Mouse (Mus musculus) layer of hippocampus, adult 9-10 months (tissue): Measurements from ENCODE around the gene Galnt5.
A peak's percentile ranks its signal among the peaks of the same experiment; 100 is the strongest.

Experiments
- DNase-seq: peaks from one replicate; pipeline ENCODE4 v3.0.0; 2022; ENCODE audit warnings: low spot score

Gene Galnt5

DNA sequence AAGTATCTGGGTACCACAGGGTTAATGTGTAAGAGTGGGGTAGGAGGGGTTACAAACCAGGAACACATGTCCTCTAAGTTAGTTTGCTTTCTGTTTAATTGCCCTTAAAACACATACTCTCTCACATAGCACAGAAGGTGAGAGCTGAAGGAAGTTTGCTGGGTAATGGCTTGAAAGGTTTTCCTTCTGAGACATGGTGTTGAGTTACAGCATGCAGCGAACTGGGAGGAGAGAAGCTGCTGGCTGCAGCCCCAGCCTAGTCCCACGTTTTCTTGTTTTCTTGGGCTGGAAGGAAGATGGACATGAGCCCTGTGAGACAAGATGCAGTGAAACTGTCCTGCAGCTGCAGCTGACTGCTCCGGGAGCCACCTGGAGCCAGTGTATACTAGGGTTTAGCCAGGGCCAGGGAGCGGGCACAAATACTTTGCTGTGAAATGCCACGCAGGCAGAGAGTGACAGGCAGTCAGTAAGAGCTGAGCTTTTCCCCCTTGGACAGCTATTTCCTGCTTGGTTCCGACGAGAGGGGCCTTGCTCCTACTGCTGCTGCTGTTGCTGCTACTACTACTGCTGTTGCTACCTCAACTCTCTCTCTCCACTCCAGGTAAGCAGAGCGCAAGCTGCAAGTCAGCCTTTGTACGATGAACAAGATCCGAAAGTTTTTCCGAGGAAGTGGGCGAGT is at the start of gene Galnt5:
Gene Galnt5, plus strand, starts transcription at position 133 of the 679 bp plus-strand sequence.
- no peak for DNase-seq

DNA sequence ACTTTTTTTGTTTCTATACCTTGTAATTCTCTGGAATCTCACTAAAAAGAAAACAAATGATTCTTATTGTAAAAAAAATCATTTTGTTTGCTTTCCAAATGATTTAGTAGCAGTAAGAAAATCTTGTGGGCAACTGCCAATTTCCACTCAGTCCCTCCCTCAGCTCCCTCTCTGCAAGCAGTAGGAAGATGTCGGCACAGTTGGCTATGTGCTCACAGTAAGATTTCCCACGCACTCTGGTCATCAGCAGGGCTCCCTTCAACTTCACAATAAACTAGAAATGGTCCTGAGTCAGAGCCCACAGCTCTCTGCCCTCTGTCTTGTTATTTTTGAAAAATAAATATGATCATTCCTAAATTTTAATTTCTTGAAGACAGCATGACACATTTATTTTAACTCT is 46.1 kb upstream of the Galnt5 start:
- no peak for DNase-seq

DNA sequence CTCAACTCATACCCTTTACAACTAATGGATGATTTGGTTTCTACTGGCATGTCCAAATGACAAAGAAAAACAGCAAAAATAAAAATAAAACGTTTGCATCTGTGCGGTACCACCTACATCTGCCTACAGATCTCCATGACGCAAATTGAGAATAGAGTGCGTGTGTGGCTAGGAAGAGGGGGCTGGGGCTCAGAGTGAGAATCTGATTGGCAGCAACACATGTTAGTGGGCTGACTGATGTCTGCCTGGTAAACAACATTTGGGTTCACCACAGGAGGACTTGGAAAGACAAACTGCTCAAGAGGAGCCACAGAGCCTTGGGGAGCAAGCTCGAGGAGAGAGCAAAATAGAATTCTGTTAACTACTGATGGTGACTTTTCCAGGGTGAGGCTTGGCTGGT is 36.9 kb upstream of the Galnt5 start:
- DNase-seq: no peak

DNA sequence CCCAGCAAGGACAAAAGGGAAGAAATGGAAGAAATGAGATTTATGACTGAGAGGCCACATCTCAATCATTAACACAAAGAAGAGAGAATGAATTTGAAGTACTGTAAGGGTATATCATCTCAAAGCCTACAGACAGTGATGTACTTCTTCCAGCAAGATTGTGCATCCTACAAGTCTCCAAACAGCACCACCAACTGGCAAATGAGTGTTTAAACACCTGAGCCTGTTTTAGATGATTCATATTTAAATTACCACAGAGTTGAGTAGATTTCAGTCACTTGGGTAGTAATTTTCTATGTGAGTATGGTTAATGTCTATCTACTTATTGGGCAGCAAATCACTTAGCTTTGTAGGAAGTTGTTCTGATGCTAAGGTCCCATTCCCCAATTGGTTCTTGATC is 15.4 kb upstream of the Galnt5 start:
- no peak for DNase-seq

DNA sequence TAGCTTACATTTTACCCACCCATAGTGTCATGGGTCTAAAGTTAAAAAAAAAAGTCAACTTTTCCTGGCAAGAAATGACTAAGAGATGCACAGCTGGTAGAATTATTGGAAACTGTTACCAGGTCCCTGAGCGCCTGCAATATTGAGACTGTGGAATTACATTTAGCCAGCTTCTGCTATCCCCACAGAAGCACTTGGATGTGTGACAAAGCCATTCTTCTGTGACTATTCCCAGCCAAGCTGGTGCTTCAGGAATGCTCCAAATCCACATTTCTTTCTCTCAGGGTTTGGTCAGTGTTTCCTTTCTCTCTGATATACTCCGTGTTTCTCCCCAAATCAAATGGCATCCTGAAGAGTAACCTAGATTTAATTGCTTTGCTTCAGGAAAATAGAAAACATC is 6.6 kb upstream of the Galnt5 start:
- DNase-seq: no peak

- DNase-seq: no peak
Observed at GRCm38 (mm10) chr2:58001497-58001896, 3.8 kb downstream of the Galnt5 start.

DNA sequence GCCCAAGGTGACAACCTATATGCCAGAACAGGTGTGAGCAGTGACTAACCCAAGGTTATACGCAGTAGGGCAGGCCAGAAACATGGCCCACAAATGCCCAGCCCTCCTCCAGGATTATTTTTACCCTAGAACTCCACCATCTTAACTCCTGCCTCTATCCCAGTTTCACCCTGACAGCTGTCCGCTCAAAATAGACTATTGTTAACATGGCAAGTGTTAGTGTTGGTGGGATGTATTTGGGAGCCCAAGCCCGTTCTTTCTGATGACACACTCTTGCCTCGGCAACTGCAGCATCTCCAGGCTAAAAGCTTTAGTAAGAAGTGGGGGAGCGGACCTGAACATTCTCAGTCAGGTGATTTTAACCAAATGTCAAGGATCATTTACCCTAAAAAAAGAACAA is 9.4 kb downstream of the Galnt5 start:
- DNase-seq: no peak

- DNase-seq: no peak
Observed at GRCm38 (mm10) chr2:58023556-58023955, 25.9 kb downstream of the Galnt5 start.

DNA sequence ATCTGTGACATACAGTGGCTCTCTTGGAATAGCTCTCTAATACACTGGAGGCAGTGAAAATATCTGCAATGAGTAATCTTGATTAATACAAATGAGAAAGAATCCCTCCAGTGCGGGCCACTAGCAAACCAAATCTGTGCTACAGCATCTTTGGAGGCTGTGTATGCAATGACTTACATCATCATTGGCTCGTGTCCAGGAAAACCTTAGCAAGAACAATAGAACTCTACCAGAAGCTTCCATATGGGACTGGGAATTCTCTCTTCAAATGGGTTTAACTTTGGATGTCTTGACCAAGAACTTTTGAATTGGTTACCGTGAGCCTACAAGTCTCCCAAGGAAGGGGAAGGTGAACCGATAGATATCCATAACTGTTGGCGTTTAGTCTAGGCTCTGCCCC is 29.1 kb downstream of the Galnt5 start:
- no peak for DNase-seq

- peak; percentile 31 for DNase-seq
Observed at GRCm38 (mm10) chr2:58029404-58029803, 31.7 kb downstream of the Galnt5 start.

DNA sequence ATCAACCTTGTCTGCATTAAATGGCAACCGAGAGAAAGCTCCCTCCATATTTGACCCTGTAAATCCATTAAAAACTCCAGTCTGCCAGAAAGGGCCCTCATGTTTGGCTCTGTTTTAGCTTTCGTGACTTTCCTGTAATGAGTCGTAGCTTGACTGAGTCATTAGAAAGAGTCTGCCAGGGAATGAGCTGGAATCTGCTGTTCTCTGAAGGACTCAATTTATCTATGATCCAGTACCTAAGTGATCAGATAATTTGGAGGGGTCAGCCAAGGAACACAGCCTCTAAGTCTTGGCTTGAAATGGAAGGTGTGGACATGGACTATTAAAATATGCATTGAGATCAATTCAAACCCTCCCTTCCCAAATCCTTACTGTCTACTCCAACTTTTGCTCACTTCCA is 33.7 kb downstream of the Galnt5 start:
- DNase-seq: no peak

DNA sequence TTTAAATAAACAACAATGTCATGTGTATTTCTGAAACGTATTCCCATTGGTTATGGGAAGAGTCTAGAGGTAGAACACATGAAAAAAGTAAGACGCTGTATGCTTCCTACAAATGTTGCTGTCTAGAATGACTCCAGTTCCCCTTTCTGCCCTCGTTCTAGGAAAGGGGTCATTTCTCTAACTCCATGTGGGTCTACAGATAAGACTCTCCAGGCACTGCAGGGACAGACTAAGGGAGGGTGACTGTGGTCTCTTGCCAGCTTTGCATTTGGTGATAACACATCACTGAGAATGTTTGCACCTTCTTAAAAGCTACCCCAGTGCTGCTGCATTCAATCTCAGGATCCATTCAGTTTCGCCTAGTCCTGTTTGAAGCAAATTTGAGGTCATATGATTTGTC is 38.0 kb downstream of the Galnt5 start:
- DNase-seq: no peak

- no peak for DNase-seq
Observed at GRCm38 (mm10) chr2:58036926-58037325, 39.2 kb downstream of the Galnt5 start.

DNA sequence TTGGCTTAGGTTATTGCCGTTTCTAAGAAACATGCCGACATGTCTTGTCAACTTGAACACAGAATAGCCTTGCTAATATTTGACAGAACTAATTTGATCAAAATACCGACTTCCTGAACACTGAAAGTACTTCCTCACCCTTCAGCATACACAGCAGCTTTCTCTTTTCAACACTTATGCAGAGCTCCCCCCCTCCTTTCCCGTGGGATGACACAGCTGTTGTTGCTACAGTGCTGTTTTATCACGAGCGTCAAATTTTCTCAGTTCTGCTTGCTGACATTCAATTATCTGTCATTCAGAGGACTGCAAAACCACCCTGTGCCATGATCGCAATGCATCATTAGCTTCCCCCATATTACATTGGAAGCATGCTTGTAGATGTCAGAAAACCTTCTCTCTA is 44.2 kb downstream of the Galnt5 start:
- peak; percentile 42 for DNase-seq

DNA sequence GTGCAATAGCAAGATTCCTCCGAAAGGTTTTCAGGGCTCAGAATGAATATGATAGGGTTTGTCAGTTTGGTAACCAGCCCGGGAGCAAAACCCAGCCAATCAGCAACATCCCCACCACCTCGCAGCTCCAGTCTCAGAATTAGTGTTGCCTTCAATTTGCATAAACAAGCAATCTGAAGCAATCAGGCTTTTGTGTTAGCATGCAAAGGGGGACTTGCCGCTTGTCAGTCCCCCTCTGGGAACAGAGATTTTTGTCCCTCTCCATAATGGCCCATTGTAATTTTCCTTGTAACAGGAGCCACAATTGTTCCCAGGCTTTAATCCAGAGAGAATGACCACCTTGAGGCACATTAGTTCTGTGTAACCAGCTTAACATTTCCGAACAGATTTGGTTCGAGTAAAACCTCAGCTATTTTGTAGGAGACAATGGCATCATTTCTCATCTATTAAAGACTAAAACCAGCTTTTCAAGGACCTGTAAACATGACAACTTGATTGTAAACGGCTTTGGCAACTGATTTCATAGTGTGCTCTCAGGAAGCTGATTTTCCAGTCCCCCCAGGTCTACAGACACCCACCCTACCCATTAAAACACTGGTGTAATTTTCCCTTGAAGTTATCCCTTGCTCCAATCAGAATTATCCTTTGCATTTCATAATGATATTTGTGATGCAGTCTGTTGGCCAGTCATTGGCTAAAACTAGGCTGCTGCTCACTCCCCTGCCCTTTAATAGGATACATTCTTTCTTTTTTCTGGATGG is 55.3 kb downstream of the Galnt5 start, which contains the start of gene Ermn:
Gene Ermn, minus strand, starts transcription at position 44 of the 761 bp plus-strand sequence.
- no peak for DNase-seq

DNA sequence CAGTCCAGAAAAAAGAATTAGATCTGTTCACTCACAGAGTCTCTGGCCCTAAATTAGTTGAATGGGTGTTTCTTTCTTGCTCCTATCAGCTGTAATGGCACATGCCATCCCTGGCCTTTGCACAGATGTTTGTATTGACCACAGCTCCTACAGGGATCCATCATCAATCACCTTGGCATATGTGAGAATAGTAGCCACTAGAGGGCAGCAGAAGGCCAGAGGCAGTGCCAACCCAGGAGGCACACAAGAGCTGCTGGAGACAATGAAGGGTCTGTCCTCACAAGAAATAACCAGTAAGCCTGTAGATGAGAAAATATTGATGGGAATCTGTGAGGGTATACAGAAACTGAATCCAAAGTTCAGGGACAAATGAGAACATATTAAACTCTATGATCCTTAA is 57.7 kb downstream of the Galnt5 start:
- peak; percentile 71 for DNase-seq

DNA sequence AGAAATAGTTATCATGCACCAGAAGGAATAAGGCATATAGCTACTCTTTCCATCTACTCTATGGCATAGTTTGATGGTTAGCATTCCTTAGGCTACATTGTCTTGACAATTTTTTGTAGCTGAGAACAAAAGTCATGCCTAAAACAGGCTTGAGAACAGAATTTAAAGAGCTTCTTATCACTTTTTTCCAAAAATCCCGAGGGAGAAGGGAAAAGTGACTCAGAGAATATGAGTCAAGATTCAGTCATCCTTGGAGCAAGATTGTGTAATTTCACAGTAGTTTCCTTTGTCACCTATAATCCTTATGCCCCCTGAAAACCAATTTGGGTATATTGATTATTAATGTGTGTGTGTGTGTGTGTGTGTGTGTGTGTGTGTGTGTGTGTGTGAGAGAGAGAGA is 82.2 kb downstream of the Galnt5 start:
- DNase-seq: no peak

DNA sequence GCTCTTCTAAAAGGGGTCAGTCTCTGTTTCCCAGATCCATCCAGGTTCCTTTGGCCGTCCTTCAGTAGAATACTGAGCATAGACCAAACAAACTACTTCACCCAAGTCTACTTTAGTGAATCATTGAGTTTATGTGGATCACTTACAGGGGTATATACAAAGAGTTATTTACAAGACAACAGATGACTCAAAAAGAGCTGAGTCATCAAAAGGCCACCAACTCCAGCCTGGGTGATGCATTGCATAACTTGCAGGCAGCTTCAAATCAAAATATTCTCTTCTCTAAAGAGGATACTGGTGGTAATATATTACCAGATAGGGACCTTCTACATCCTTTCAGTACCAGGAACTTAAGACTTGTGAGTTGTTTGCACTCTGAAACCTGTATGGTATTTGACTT is 88.7 kb downstream of the Galnt5 start:
- no peak for DNase-seq

DNA sequence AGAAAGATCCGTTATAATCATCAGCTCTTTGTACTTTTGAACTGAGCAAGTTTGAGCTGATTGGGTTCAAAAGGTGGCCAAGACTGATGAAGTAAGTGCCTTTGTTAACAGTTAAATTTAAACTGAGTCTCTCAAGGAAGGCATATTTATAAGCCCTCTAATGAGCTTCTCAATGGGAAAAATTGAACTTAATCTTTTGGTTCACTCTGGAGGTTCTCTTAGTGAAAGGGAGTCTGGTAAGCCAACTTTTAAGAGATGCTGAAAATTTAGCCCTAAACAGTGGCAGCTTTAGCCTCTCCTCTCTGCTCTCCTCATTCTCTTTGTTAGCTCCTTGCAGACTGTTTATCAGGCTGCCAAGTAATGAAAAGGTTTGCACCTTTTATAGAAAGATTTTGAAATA is 97.1 kb downstream of the Galnt5 start:
- no peak for DNase-seq
